Mouse (Mus musculus): ENCODE measurements around the gene Cdkn1c. TPM values are rescaled to one million over a fixed set of nuclear protein-coding genes. Genes with fewer than 3 reads are reported as not detected.

Gene Cdkn1c
- polyA plus RNA-seq, 1 experiment from 2014 or later: 515 TPM

- no peak for ATAC-seq
- Histone ChIP-seq H3K9ac (replicated peaks) (0 out of 2 replicates have a peak overlapping the region, but pooled peaks have one; percentile 36), H3K4me3 (replicated peaks) (no peak overlapping the region), H3K4me2 (replicated peaks) (no peak overlapping the region), H3K36me3 (no peaks in the 10 kb centered on the region), H3K27ac (no peak overlapping the region), H3K9me3 (no peaks in the 10 kb centered on the region), H3K27me3 (peaks cover 26% of the 10 kb centered on the region), H3K4me1 (replicated peaks) (peaks cover 35% of the 10 kb centered on the region)
- 21% methylated on average over 8 of the region's 8 CpGs for WGBS
Observed at GRCm38 (mm10) chr7:143469946-143470345, 9.1 kb upstream of the Cdkn1c start.

GRCm38 (mm10) chr7:143467714-143468113 is 6.9 kb upstream of the Cdkn1c start:
- 1% methylated on average over 6 of the region's 6 CpGs for WGBS

GRCm38 (mm10) chr7:143466099-143466677 is 5.3 kb upstream of the Cdkn1c start:
- ATAC-seq: peak; percentile 43
- H3K27me3 ChIP-seq: peaks cover 27% of the 10 kb centered on the region
- H3K27ac ChIP-seq: no peak overlapping the region
- H3K36me3 ChIP-seq: no peaks in the 10 kb centered on the region
- H3K4me3 ChIP-seq (replicated peaks): no peak overlapping the region
- 37% methylated on average over 14 of the region's 14 CpGs for WGBS
- peaks cover 56% of the 10 kb centered on the region for H3K4me1 ChIP-seq (replicated peaks)
- no peaks in the 10 kb centered on the region for H3K9me3 ChIP-seq
- no peak overlapping the region for H3K9ac ChIP-seq (replicated peaks)
- H3K4me2 ChIP-seq (replicated peaks): no peak overlapping the region

More at GRCm38 (mm10) chr7:143467714-143468113, 6.9 kb upstream of the Cdkn1c start:
- H3K9me3 ChIP-seq: no peaks in the 10 kb centered on the region
- H3K4me1 ChIP-seq (replicated peaks): peaks cover 45% of the 10 kb centered on the region
- H3K27ac ChIP-seq: 0 out of 2 replicates have a peak overlapping the region, but pooled peaks have one; percentile 39
- no peaks in the 10 kb centered on the region for H3K36me3 ChIP-seq
- no peak overlapping the region for H3K4me3 ChIP-seq (replicated peaks)
- ATAC-seq: peak; percentile 34
- H3K9ac ChIP-seq (replicated peaks): no peak overlapping the region
- peaks cover 27% of the 10 kb centered on the region for H3K27me3 ChIP-seq
- H3K4me2 ChIP-seq (replicated peaks): peak overlapping the region; percentile 22; the same call in 1 of the 2 replicates

GRCm38 (mm10) chr7:143464811-143465560 is 4.1 kb upstream of the Cdkn1c start:
- 27% methylated on average over 53 of the region's 56 CpGs for WGBS
- peaks cover 7% of the 10 kb centered on the region for H3K9me3 ChIP-seq
- H3K4me3 ChIP-seq (replicated peaks): peak overlapping the region; percentile 29
- no peaks in the 10 kb centered on the region for H3K36me3 ChIP-seq
- H3K4me1 ChIP-seq (replicated peaks): peaks cover 56% of the 10 kb centered on the region
- peaks cover 27% of the 10 kb centered on the region for H3K27me3 ChIP-seq
- no peak overlapping the region for H3K27ac ChIP-seq
- peak overlapping the region; percentile 47 for H3K9ac ChIP-seq (replicated peaks)
- peak overlapping the region; percentile 60 for H3K4me2 ChIP-seq (replicated peaks)
- ATAC-seq: no peak

GRCm38 (mm10) chr7:143463865-143464415 is 3.1 kb upstream of the Cdkn1c start:
- peaks cover 20% of the 10 kb centered on the region for H3K27me3 ChIP-seq
- WGBS: 34% methylated on average over 11 of the region's 11 CpGs
- peaks cover 17% of the 10 kb centered on the region for H3K9me3 ChIP-seq
- no peaks in the 10 kb centered on the region for H3K36me3 ChIP-seq
- no peak overlapping the region for H3K9ac ChIP-seq (replicated peaks)
- no peak for ATAC-seq
- H3K27ac ChIP-seq: no peak overlapping the region
- peaks cover 53% of the 10 kb centered on the region for H3K4me1 ChIP-seq (replicated peaks)
- H3K4me3 ChIP-seq (replicated peaks): no peak overlapping the region
- no peak overlapping the region for H3K4me2 ChIP-seq (replicated peaks)

- Histone ChIP-seq H3K4me3 (replicated peaks) (no peak overlapping the region), H3K9me3 (peaks cover 19% of the 10 kb centered on the region), H3K36me3 (no peaks in the 10 kb centered on the region), H3K4me2 (replicated peaks) (no peak overlapping the region), H3K4me1 (replicated peaks) (peaks cover 44% of the 10 kb centered on the region), H3K27me3 (peaks cover 18% of the 10 kb centered on the region), H3K27ac (no peak overlapping the region), H3K9ac (replicated peaks) (no peak overlapping the region)
- ATAC-seq: no peak
- 78% methylated on average over 5 of the region's 5 CpGs for WGBS
Observed at GRCm38 (mm10) chr7:143462516-143462915, 1.7 kb upstream of the Cdkn1c start.

GRCm38 (mm10) chr7:143461920-143462319 is 1.1 kb upstream of the Cdkn1c start:
- no peak for ATAC-seq
- H3K27me3 ChIP-seq: peaks cover 18% of the 10 kb centered on the region
- peaks cover 38% of the 10 kb centered on the region for H3K4me1 ChIP-seq (replicated peaks)
- H3K4me3 ChIP-seq (replicated peaks): peak overlapping the region; percentile 21; the same call in 1 of the 2 replicates
- no peak overlapping the region for H3K9ac ChIP-seq (replicated peaks)
- H3K9me3 ChIP-seq: peaks cover 19% of the 10 kb centered on the region
- 48% methylated on average over 11 of the region's 11 CpGs for WGBS
- peak overlapping the region; percentile 42 for H3K4me2 ChIP-seq (replicated peaks)
- H3K27ac ChIP-seq: no peak overlapping the region
- H3K36me3 ChIP-seq: no peaks in the 10 kb centered on the region

- WGBS: 46% methylated on average over 23 of the region's 32 CpGs
- peak; percentile 71 for ATAC-seq
- Histone ChIP-seq H3K4me3 (replicated peaks) (peak overlapping the region; percentile 21), H3K36me3 (no peaks in the 10 kb centered on the region), H3K4me1 (replicated peaks) (peaks cover 32% of the 10 kb centered on the region), H3K9me3 (peaks cover 19% of the 10 kb centered on the region), H3K27ac (peak overlapping the region; percentile 69), H3K9ac (replicated peaks) (peak overlapping the region; percentile 48), H3K4me2 (replicated peaks) (peak overlapping the region; percentile 42), H3K27me3 (peaks cover 18% of the 10 kb centered on the region)
Observed at GRCm38 (mm10) chr7:143461294-143461870, 532 bp upstream of the Cdkn1c start.

GRCm38 (mm10) chr7:143460217-143460834 is 524 bp downstream of the Cdkn1c start:
- Histone ChIP-seq H3K36me3 (no peaks in the 10 kb centered on the region), H3K9me3 (peaks cover 19% of the 10 kb centered on the region), H3K27me3 (peaks cover 10% of the 10 kb centered on the region; the same call in 1 of the 2 replicates), H3K9ac (replicated peaks) (peak overlapping the region; percentile 78), H3K4me2 (replicated peaks) (peak overlapping the region; percentile 64), H3K27ac (peak overlapping the region; percentile 83), H3K4me1 (replicated peaks) (peaks cover 27% of the 10 kb centered on the region), H3K4me3 (replicated peaks) (peak overlapping the region; percentile 63)
- ATAC-seq: 0 out of 2 replicates have a peak, but pooled peaks have one; percentile 1
- 42% methylated on average over 49 of the region's 60 CpGs for WGBS

GRCm38 (mm10) chr7:143459332-143460211 is 1.3 kb downstream of the Cdkn1c start:
- Histone ChIP-seq H3K4me2 (replicated peaks) (peak overlapping the region; percentile 64), H3K4me3 (replicated peaks) (peak overlapping the region; percentile 63), H3K4me1 (replicated peaks) (peaks cover 20% of the 10 kb centered on the region), H3K27ac (peak overlapping the region; percentile 83), H3K27me3 (0 out of 2 replicates have a peak, but pooled peaks cover 4% of the 10 kb centered on the region), H3K9me3 (peaks cover 19% of the 10 kb centered on the region), H3K36me3 (no peaks in the 10 kb centered on the region), H3K9ac (replicated peaks) (peak overlapping the region; percentile 78)
- 42% methylated on average over 91 of the region's 100 CpGs for WGBS
- peak; percentile 12; the same call in 1 of the 2 replicates for ATAC-seq

- WGBS: 37% methylated on average over 38 of the region's 38 CpGs
- ATAC-seq: no peak
- peak overlapping the region; percentile 83; the same call in 1 of the 2 replicates for H3K27ac ChIP-seq
Observed at GRCm38 (mm10) chr7:143458963-143459331, 1.9 kb downstream of the Cdkn1c start.

More at GRCm38 (mm10) chr7:143458963-143459331, 1.9 kb downstream of the Cdkn1c start:
- H3K36me3 ChIP-seq: no peaks in the 10 kb centered on the region
- peak overlapping the region; percentile 63 for H3K4me3 ChIP-seq (replicated peaks)
- H3K27me3 ChIP-seq: no peaks in the 10 kb centered on the region
- peaks cover 14% of the 10 kb centered on the region for H3K4me1 ChIP-seq (replicated peaks)
- peaks cover 19% of the 10 kb centered on the region for H3K9me3 ChIP-seq
- peak overlapping the region; percentile 78 for H3K9ac ChIP-seq (replicated peaks)
- peak overlapping the region; percentile 64 for H3K4me2 ChIP-seq (replicated peaks)

All from midbrain, embryonic 13.5 days (tissue).